Mouse (Mus musculus): ENCODE data around the gene Fam133b. TPM values are rescaled to one million over a fixed set of nuclear protein-coding genes. Genes with fewer than 3 reads are reported as not detected.

The Fam133b gene
- 49.6 and 51.0 TPM in 2 replicates for polyA plus RNA-seq (2011; ENCODE audit: insufficient read depth, insufficient read length, low read depth, missing spikeins)

GRCm38 (mm10) chr5:3543629-3544479, at the start of gene Fam133b:
Gene Fam133b, plus strand, starts transcription at chr5:3543833.
- TF ChIP-seq CTCF (IDR thresholded peaks at IDR 0.05; ENCODE audit: low read depth, low read length) (peak; percentile 66), EP300 (IDR thresholded peaks at IDR 0.05; ENCODE audit: insufficient read depth, low read depth, low read length) (no peak)
- H3K9ac ChIP-seq (ENCODE audit: low read depth, poor library complexity, severe bottlenecking), result peak within 1 kb of the TSS; percentile 81
- H3K27ac ChIP-seq (ENCODE audit: insufficient read depth, low read length), result no peak within 1 kb of the TSS
- H3K4me3 ChIP-seq (ENCODE audit: low read depth, low read length), result peak within 1 kb of the TSS; percentile 83
- no peaks in the 10 kb centered on the region for H3K9me3 ChIP-seq (replicated peaks; ENCODE audit: control insufficient read depth, insufficient read depth, low read length, poor library complexity, severe bottlenecking)
- H3K27me3 ChIP-seq (ENCODE audit: control insufficient read depth, insufficient read depth, low read length, poor library complexity, severe bottlenecking), result no peaks in the 10 kb centered on the region
- H3K36me3 ChIP-seq (ENCODE audit: control insufficient read depth, insufficient read depth, low read length, poor library complexity, severe bottlenecking), result peaks cover 6% of the 10 kb centered on the region
- H3K4me1 ChIP-seq (ENCODE audit: control insufficient read depth, insufficient read depth, low read length), result peaks cover 1% of the 10 kb centered on the region

- Histone ChIP-seq H3K4me3 (ENCODE audit: low read depth, low read length) (no peak overlapping the region), H3K36me3 (ENCODE audit: control insufficient read depth, insufficient read depth, low read length, poor library complexity, severe bottlenecking) (no peaks in the 10 kb centered on the region), H3K9me3 (replicated peaks; ENCODE audit: control insufficient read depth, insufficient read depth, low read length, poor library complexity, severe bottlenecking) (no peaks in the 10 kb centered on the region), H3K27me3 (ENCODE audit: control insufficient read depth, insufficient read depth, low read length, poor library complexity, severe bottlenecking) (no peaks in the 10 kb centered on the region), H3K4me1 (ENCODE audit: control insufficient read depth, insufficient read depth, low read length) (no peaks in the 10 kb centered on the region), H3K9ac (ENCODE audit: low read depth, poor library complexity, severe bottlenecking) (no peak overlapping the region), H3K27ac (ENCODE audit: insufficient read depth, low read length) (no peak overlapping the region)
- TF ChIP-seq CTCF (IDR thresholded peaks at IDR 0.05; ENCODE audit: low read depth, low read length), result no peak
Observed at GRCm38 (mm10) chr5:3493968-3494367, 49.7 kb upstream of the Fam133b start.

- Histone ChIP-seq H3K36me3 (ENCODE audit: control insufficient read depth, insufficient read depth, low read length, poor library complexity, severe bottlenecking) (no peaks in the 10 kb centered on the region), H3K9ac (ENCODE audit: low read depth, poor library complexity, severe bottlenecking) (no peak overlapping the region), H3K27ac (ENCODE audit: insufficient read depth, low read length) (no peak overlapping the region), H3K27me3 (ENCODE audit: control insufficient read depth, insufficient read depth, low read length, poor library complexity, severe bottlenecking) (no peaks in the 10 kb centered on the region), H3K4me1 (ENCODE audit: control insufficient read depth, insufficient read depth, low read length) (no peaks in the 10 kb centered on the region), H3K4me3 (ENCODE audit: low read depth, low read length) (no peak overlapping the region), H3K9me3 (replicated peaks; ENCODE audit: control insufficient read depth, insufficient read depth, low read length, poor library complexity, severe bottlenecking) (no peaks in the 10 kb centered on the region)
- TF ChIP-seq CTCF (IDR thresholded peaks at IDR 0.05; ENCODE audit: low read depth, low read length) (no peak), POLR2A (IDR thresholded peaks at IDR 0.05; ENCODE audit: insufficient read depth, low read length) (no peak), EP300 (IDR thresholded peaks at IDR 0.05; ENCODE audit: insufficient read depth, low read depth, low read length) (no peak)
Observed at GRCm38 (mm10) chr5:3494452-3495187, 49.0 kb upstream of the Fam133b start.

GRCm38 (mm10) chr5:3497505-3497925, 46.1 kb upstream of the Fam133b start:
- H3K27ac ChIP-seq (ENCODE audit: insufficient read depth, low read length), result no peak overlapping the region
- TF ChIP-seq POLR2A (IDR thresholded peaks at IDR 0.05; ENCODE audit: insufficient read depth, low read length) (no peak), CTCF (IDR thresholded peaks at IDR 0.05; ENCODE audit: low read depth, low read length) (no peak), EP300 (IDR thresholded peaks at IDR 0.05; ENCODE audit: insufficient read depth, low read depth, low read length) (no peak)

GRCm38 (mm10) chr5:3500298-3500697, 43.3 kb upstream of the Fam133b start:
- H3K27ac ChIP-seq (ENCODE audit: insufficient read depth, low read length), result no peak overlapping the region
- no peaks in the 10 kb centered on the region for H3K4me1 ChIP-seq (ENCODE audit: control insufficient read depth, insufficient read depth, low read length)
- H3K27me3 ChIP-seq (ENCODE audit: control insufficient read depth, insufficient read depth, low read length, poor library complexity, severe bottlenecking), result no peaks in the 10 kb centered on the region
- TF ChIP-seq POLR2A (IDR thresholded peaks at IDR 0.05; ENCODE audit: insufficient read depth, low read length) (no peak), CTCF (IDR thresholded peaks at IDR 0.05; ENCODE audit: low read depth, low read length) (no peak), EP300 (IDR thresholded peaks at IDR 0.05; ENCODE audit: insufficient read depth, low read depth, low read length) (no peak)
- H3K4me3 ChIP-seq (ENCODE audit: low read depth, low read length), result no peak overlapping the region
- no peaks in the 10 kb centered on the region for H3K9me3 ChIP-seq (replicated peaks; ENCODE audit: control insufficient read depth, insufficient read depth, low read length, poor library complexity, severe bottlenecking)
- H3K9ac ChIP-seq (ENCODE audit: low read depth, poor library complexity, severe bottlenecking), result no peak overlapping the region
- no peaks in the 10 kb centered on the region for H3K36me3 ChIP-seq (ENCODE audit: control insufficient read depth, insufficient read depth, low read length, poor library complexity, severe bottlenecking)

More at GRCm38 (mm10) chr5:3497505-3497925, 46.1 kb upstream of the Fam133b start:
- no peak overlapping the region for H3K9ac ChIP-seq (ENCODE audit: low read depth, poor library complexity, severe bottlenecking)
- H3K9me3 ChIP-seq (replicated peaks; ENCODE audit: control insufficient read depth, insufficient read depth, low read length, poor library complexity, severe bottlenecking), result no peaks in the 10 kb centered on the region
- H3K27me3 ChIP-seq (ENCODE audit: control insufficient read depth, insufficient read depth, low read length, poor library complexity, severe bottlenecking), result no peaks in the 10 kb centered on the region
- H3K4me3 ChIP-seq (ENCODE audit: low read depth, low read length), result no peak overlapping the region
- H3K36me3 ChIP-seq (ENCODE audit: control insufficient read depth, insufficient read depth, low read length, poor library complexity, severe bottlenecking), result no peaks in the 10 kb centered on the region
- no peaks in the 10 kb centered on the region for H3K4me1 ChIP-seq (ENCODE audit: control insufficient read depth, insufficient read depth, low read length)

All from ES-Bruce4 (cell line).